Mouse (Mus musculus) lung, embryonic 16.5 days (tissue): ENCODE measurements around the gene Npc2. TPM values are rescaled to one million over a fixed set of nuclear protein-coding genes. Genes with fewer than 3 reads are reported as not detected.

Experiments
- ATAC-seq: fragments of 200-750 bp; cut with Nextera tagmentation; 2 replicates; pipeline ENCODE4 v1.8.0; 2017; ENCODE audit warnings: low read depth, mild to moderate bottlenecking, moderate library complexity
- H3K27ac ChIP-seq: fragments of 300-500 bp; sonication (generic); 2 replicates; pipeline ENCODE4 v1.5.1; 2014; ENCODE audit warnings: mild to moderate bottlenecking, control low read depth, low read length
- H3K27me3 ChIP-seq: fragments of 300-500 bp; sonication (generic); 2 replicates; pipeline ENCODE4 v1.6.1; 2014; ENCODE audit warnings: low read depth, low read length, mixed read lengths; ENCODE audit not compliant: control insufficient read depth, insufficient read depth
- H3K36me3 ChIP-seq: fragments of 300-500 bp; sonication (generic); 2 replicates; pipeline ENCODE4 v1.6.1; 2014; ENCODE audit warnings: low read length; ENCODE audit not compliant: control insufficient read depth, insufficient read depth
- H3K4me1 ChIP-seq: fragments of 300-500 bp; sonication (generic); replicated peaks from 2 replicates; pipeline ENCODE4 v1.6.1; 2014; ENCODE audit warnings: low read length, mixed read lengths; ENCODE audit not compliant: control insufficient read depth, insufficient read depth
- H3K4me2 ChIP-seq: fragments of 300-500 bp; sonication (generic); 2 replicates; pipeline ENCODE4 v1.6.1; 2014; ENCODE audit warnings: low read depth, low read length, control low read depth
- H3K4me3 ChIP-seq: fragments of 300-500 bp; sonication (generic); 2 replicates; pipeline ENCODE4 v1.5.1; 2014; ENCODE audit warnings: mild to moderate bottlenecking, low read length, control low read depth
- H3K9ac ChIP-seq: fragments of 300-500 bp; sonication (generic); 2 replicates; pipeline ENCODE4 v1.6.1; 2014; ENCODE audit warnings: low read length, control low read depth
- H3K9me3 ChIP-seq: fragments of 300-500 bp; sonication (generic); 2 replicates; pipeline ENCODE4 v1.6.1; 2016; ENCODE audit warnings: low read length; ENCODE audit not compliant: control insufficient read depth
- WGBS: fragments of 180-500 bp; shearing (Covaris S2); extraction: QIAGEN DNeasy Blood & Tissue Kit; methylation state at CpG from one replicate; pipeline ENCODE4 v1.1.7; 2014; 5-methylcytosine and 5-hydroxymethylcytosine counted together
- polyA plus RNA-seq: library from polyadenylated mRNA; unstranded; fragments of >200 nt; fragmentation: Nextera tagmentation; extraction: Ambion mirVana; gene quantifications from 2 replicates; pipeline ENCODE4 v1.2.1, GENCODE M21; 2015

The Npc2 gene
- polyA plus RNA-seq, 1 experiment from 2014 or later: 185 TPM

- no peaks in the 10 kb centered on the region for H3K36me3 ChIP-seq
- H3K4me3 ChIP-seq: no peak overlapping the region
- 65% methylated on average over 4 of the region's 4 CpGs for whole genome bisulfite sequencing
- no peak overlapping the region for H3K4me2 ChIP-seq
- H3K27me3 ChIP-seq: no peaks in the 10 kb centered on the region
- H3K9me3 ChIP-seq: no peaks in the 10 kb centered on the region
- H3K9ac ChIP-seq: no peak overlapping the region
- H3K4me1 ChIP-seq: no peaks in the 10 kb centered on the region
- no peak for ATAC-seq
- H3K27ac ChIP-seq: no peak overlapping the region
These were observed 46.6 kb downstream of the Npc2 start for GRCm38 (mm10) chr12:84726391-84726790.

GRCm38 (mm10) chr12:84718462-84719244 lies 54.3 kb downstream of the Npc2 start:
- H3K4me1 ChIP-seq: no peaks in the 10 kb centered on the region
- H3K27ac ChIP-seq: no peak overlapping the region
- no peak overlapping the region for H3K9ac ChIP-seq
- no peaks in the 10 kb centered on the region for H3K9me3 ChIP-seq
- 74% methylated on average over 9 of the region's 9 CpGs for WGBS
- H3K36me3 ChIP-seq: no peaks in the 10 kb centered on the region
- no peak for ATAC-seq
- H3K4me3 ChIP-seq: no peak overlapping the region
- H3K27me3 ChIP-seq: no peaks in the 10 kb centered on the region
- no peak overlapping the region for H3K4me2 ChIP-seq

GRCm38 (mm10) chr12:84714578-84714977 lies 58.4 kb downstream of the Npc2 start:
- Histone ChIP-seq H3K4me1 (no peaks in the 10 kb centered on the region), H3K36me3 (no peaks in the 10 kb centered on the region), H3K27me3 (no peaks in the 10 kb centered on the region), H3K9ac (no peak overlapping the region), H3K4me3 (no peak overlapping the region), H3K9me3 (no peaks in the 10 kb centered on the region), H3K27ac (no peak overlapping the region), H3K4me2 (no peak overlapping the region)
- ATAC-seq: no peak
- 75% methylated on average over 6 of the region's 6 CpGs for WGBS

GRCm38 (mm10) chr12:84709842-84710439 lies 63.0 kb downstream of the Npc2 start:
- Histone ChIP-seq H3K27ac (no peak overlapping the region), H3K4me2 (no peak overlapping the region), H3K36me3 (no peaks in the 10 kb centered on the region), H3K4me3 (no peak overlapping the region), H3K4me1 (no peaks in the 10 kb centered on the region), H3K9ac (no peak overlapping the region), H3K9me3 (no peaks in the 10 kb centered on the region), H3K27me3 (no peaks in the 10 kb centered on the region)
- ATAC-seq: no peak
- 11% methylated on average over 14 of the region's 14 CpGs for WGBS

- Histone ChIP-seq H3K9me3 (no peaks in the 10 kb centered on the region), H3K27me3 (no peaks in the 10 kb centered on the region), H3K27ac (no peak overlapping the region), H3K4me1 (no peaks in the 10 kb centered on the region), H3K4me2 (no peak overlapping the region), H3K36me3 (no peaks in the 10 kb centered on the region), H3K4me3 (no peak overlapping the region), H3K9ac (no peak overlapping the region)
- peak; percentile 74 for ATAC-seq
- 63% methylated on average over 4 of the region's 4 CpGs for WGBS
These were observed 65.1 kb downstream of the Npc2 start for GRCm38 (mm10) chr12:84707804-84708203.

- no peak overlapping the region for H3K9ac ChIP-seq
- no peaks in the 10 kb centered on the region for H3K4me1 ChIP-seq
- H3K36me3 ChIP-seq: no peaks in the 10 kb centered on the region
- no peaks in the 10 kb centered on the region for H3K27me3 ChIP-seq
- no peak overlapping the region for H3K4me2 ChIP-seq
- ATAC-seq: no peak
- H3K27ac ChIP-seq: no peak overlapping the region
- no peaks in the 10 kb centered on the region for H3K9me3 ChIP-seq
- WGBS: 63% methylated on average over 4 of the region's 4 CpGs
- no peak overlapping the region for H3K4me3 ChIP-seq
These were observed 66.1 kb downstream of the Npc2 start for GRCm38 (mm10) chr12:84706886-84707285.

Other genes with a start within 250 kb of the Npc2 start
- gene Vsx2, start 203.4 kb downstream of the Npc2 start, polyA plus RNA-seq: not detected in 2 replicates
- gene Abcd4, start 155.7 kb downstream of the Npc2 start, polyA plus RNA-seq: 14.5 and 14.8 TPM in 2 replicates
- not detected in 2 replicates for gene Vrtn, start 132.1 kb downstream of the Npc2 start, polyA plus RNA-seq
- gene Syndig1l, start 74.3 kb downstream of the Npc2 start, polyA plus RNA-seq: 0.21 TPM in 1 of 2 replicates, not detected in the other
- gene Isca2, start 99 bp upstream of the Npc2 start, polyA plus RNA-seq: 133 and 148 TPM in 2 replicates
- gene Ltbp2, start 103.4 kb upstream of the Npc2 start, polyA plus RNA-seq: 18.6 and 19.8 TPM in 2 replicates
- gene Fcf1, start 197.7 kb upstream of the Npc2 start, polyA plus RNA-seq: 141 and 147 TPM in 2 replicates
- gene Arel1, start 197.7 kb upstream of the Npc2 start, polyA plus RNA-seq: 14.2 and 14.6 TPM in 2 replicates
- 25.4 and 25.5 TPM in 2 replicates for gene Ylpm1, start 223.2 kb upstream of the Npc2 start, polyA plus RNA-seq